Mouse (Mus musculus): ENCODE data around the gene Junb. TPM values are rescaled to one million over a fixed set of nuclear protein-coding genes. Genes with fewer than 3 reads are reported as not detected.
A peak's percentile ranks its signal among the peaks of the same experiment; 100 is the strongest.

Junb gene
- total and polyA plus RNA-seq, 2 experiments, result 12.3 to 29.5 TPM

DNA sequence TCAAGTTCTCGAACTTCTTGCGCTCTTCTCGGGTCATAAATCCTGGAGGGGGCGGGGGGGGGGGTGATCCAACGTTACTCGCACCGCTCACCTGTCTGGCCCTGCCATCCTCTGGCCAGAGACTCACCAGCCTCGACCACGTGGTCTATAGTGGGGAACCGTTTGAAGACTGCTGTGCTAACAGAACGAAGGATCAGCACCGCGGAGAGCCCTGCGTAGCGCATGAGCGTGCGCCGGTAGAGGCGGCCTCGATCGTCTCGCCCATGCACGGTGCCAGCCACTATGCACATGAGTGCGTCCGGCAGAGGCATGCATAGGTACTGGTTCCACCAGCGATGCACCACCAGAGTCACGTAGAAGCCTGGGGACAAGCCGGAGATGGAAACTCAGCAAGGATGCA is 32.7 kb upstream of the Junb start:
- 20% methylated on average over 28 of the region's 28 CpGs for WGBS
- H3K79me2 ChIP-seq (ENCODE audit: control insufficient read depth, insufficient read depth, low read length), result no peaks in the 10 kb centered on the region

DNA sequence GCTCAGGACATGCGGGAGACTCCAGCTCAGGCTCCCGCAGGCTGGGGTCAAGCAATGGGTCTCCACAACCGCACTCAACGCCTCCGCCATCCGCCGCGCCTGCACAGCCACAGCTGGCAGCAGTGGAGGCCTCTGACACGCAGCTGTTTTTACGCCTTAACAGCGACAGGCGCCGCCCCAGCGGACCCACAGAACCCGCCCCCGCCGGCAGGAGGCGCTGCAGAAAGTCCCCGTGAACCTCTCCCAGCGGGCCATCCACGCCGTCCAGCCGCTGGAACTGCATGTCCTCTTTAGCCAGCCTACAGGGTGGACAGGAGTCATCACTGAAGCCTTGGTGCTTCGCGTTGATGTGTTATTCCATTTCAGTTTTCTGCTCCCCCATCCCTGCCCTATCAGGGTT is 29.2 kb upstream of the Junb start:
- Histone ChIP-seq H3K9ac (ENCODE audit: low read depth, low read length) (no peak overlapping the region), H3K27ac (replicated peaks; ENCODE audit: insufficient read depth, low read depth, low read length) (no peak overlapping the region), H3K79me2 (ENCODE audit: control insufficient read depth, insufficient read depth, low read length) (no peaks in the 10 kb centered on the region), H3K27me3 (ENCODE audit: control insufficient read depth, insufficient read depth, low read length) (peaks cover 13% of the 10 kb centered on the region), H3K36me3 (ENCODE audit: control insufficient read depth, insufficient read depth, low read length) (no peaks in the 10 kb centered on the region), H3K4me1 (ENCODE audit: control insufficient read depth, insufficient read depth, low read length) (no peaks in the 10 kb centered on the region), H3K4me3 (ENCODE audit: insufficient read depth, low read depth, low read length) (no peak overlapping the region; the same call in 1 of the 2 replicates)
- DNase-seq (ENCODE audit: extremely low read depth, low read depth, low spot score), result no peak
- peak; percentile 66 for TF ChIP-seq CTCF (IDR thresholded peaks at IDR 0.05; ENCODE audit: low read depth, low read length)
- no peak for TF ChIP-seq POLR2A (IDR thresholded peaks at IDR 0.05; ENCODE audit: extremely low read depth, insufficient read depth, low read length)
- WGBS, result 35% methylated on average over 25 of the region's 25 CpGs

More for the DNA sequence above, 32.7 kb upstream of the Junb start:
- no peaks in the 10 kb centered on the region for H3K4me1 ChIP-seq (ENCODE audit: control insufficient read depth, insufficient read depth, low read length)
- no peaks in the 10 kb centered on the region for H3K36me3 ChIP-seq (ENCODE audit: control insufficient read depth, insufficient read depth, low read length)
- no peak for DNase-seq (ENCODE audit: extremely low read depth, low read depth, low spot score)
- H3K9ac ChIP-seq (ENCODE audit: low read depth, low read length), result no peak overlapping the region
- no peak overlapping the region for H3K4me3 ChIP-seq (ENCODE audit: insufficient read depth, low read depth, low read length)
- no peak overlapping the region for H3K27ac ChIP-seq (replicated peaks; ENCODE audit: insufficient read depth, low read depth, low read length)
- TF ChIP-seq CTCF (IDR thresholded peaks at IDR 0.05; ENCODE audit: low read depth, low read length) (no peak), POLR2A (IDR thresholded peaks at IDR 0.05; ENCODE audit: extremely low read depth, insufficient read depth, low read length) (no peak)
- H3K27me3 ChIP-seq (ENCODE audit: control insufficient read depth, insufficient read depth, low read length), result peaks cover 13% of the 10 kb centered on the region

DNA sequence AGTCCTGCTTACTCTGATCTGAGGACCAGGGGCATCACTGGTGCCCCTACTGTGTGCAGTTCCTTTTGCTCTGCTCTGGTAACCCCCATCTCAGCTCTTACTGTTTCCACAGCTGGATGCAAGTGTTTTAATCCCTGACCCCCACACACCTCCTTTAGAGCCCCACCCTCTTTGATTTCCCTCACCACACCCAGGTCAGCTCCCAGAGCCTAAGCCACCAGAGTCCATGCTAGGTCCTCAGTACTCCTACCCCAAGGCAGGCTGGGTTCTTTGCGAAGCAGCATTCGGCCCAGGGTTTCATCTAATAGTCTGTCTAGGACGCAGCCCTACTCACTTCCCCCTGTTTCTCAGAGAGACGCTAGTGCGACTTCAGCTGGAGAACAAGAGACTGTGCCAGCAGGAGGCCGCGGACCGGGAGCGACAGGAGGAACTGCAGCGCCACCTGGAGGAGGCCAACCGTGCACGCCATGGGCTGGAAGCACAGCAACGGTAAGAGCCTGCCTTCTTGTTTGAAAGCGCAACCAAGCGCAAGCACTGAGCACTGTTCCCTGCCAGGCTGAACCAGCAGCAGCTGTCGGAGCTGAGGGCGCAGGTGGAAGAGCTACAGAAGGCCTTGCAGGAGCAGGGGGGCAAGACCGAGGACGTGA is 19.3 kb upstream of the Junb start:
- peaks cover 3% of the 10 kb centered on the region; the same call in 1 of the 2 replicates for H3K36me3 ChIP-seq (ENCODE audit: control insufficient read depth, insufficient read depth, low read length)
- WGBS, result 29% methylated on average over 19 of the region's 19 CpGs
- no peak overlapping the region for H3K4me3 ChIP-seq (ENCODE audit: insufficient read depth, low read depth, low read length)
- H3K79me2 ChIP-seq (ENCODE audit: control insufficient read depth, insufficient read depth, low read length), result no peaks in the 10 kb centered on the region
- DNase-seq (ENCODE audit: extremely low read depth, low read depth, low spot score), result peak; percentile 56
- H3K27ac ChIP-seq (replicated peaks; ENCODE audit: insufficient read depth, low read depth, low read length), result no peak overlapping the region
- no peaks in the 10 kb centered on the region for H3K27me3 ChIP-seq (ENCODE audit: control insufficient read depth, insufficient read depth, low read length)
- no peaks in the 10 kb centered on the region; the same call in 1 of the 2 replicates for H3K4me1 ChIP-seq (ENCODE audit: control insufficient read depth, insufficient read depth, low read length)
- H3K9ac ChIP-seq (ENCODE audit: low read depth, low read length), result no peak overlapping the region
- TF ChIP-seq CTCF (IDR thresholded peaks at IDR 0.05; ENCODE audit: low read depth, low read length), result peak; percentile 98
- TF ChIP-seq POLR2A (IDR thresholded peaks at IDR 0.05; ENCODE audit: extremely low read depth, insufficient read depth, low read length), result no peak

DNA sequence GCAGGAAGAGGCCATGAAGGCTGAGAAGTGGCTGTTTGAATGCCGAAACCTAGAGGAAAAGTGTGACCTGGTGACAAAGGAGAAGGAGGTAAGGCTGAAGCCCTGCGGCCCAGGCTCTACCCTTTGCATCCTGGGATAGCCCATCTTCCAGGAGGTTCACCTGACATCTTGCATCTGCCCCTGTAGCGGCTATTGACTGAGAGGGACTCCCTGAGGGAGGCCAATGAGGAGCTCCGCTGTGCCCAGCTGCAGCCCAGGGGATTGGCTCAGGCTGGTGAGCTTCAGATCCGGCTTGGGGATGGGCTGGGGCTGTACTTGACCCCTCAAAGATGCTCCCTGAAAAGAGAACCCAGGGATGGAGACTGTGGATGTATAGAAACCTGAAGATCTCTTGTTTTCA is 18.5 kb upstream of the Junb start:
- H3K4me1 ChIP-seq (ENCODE audit: control insufficient read depth, insufficient read depth, low read length), result no peaks in the 10 kb centered on the region; the same call in 1 of the 2 replicates
- no peak overlapping the region for H3K27ac ChIP-seq (replicated peaks; ENCODE audit: insufficient read depth, low read depth, low read length)
- H3K36me3 ChIP-seq (ENCODE audit: control insufficient read depth, insufficient read depth, low read length), result peaks cover 3% of the 10 kb centered on the region; the same call in 1 of the 2 replicates
- no peak overlapping the region for H3K4me3 ChIP-seq (ENCODE audit: insufficient read depth, low read depth, low read length)
- H3K27me3 ChIP-seq (ENCODE audit: control insufficient read depth, insufficient read depth, low read length), result no peaks in the 10 kb centered on the region
- no peak for DNase-seq (ENCODE audit: extremely low read depth, low read depth, low spot score)
- no peak overlapping the region for H3K9ac ChIP-seq (ENCODE audit: low read depth, low read length)
- H3K79me2 ChIP-seq (ENCODE audit: control insufficient read depth, insufficient read depth, low read length), result no peaks in the 10 kb centered on the region
- TF ChIP-seq POLR2A (IDR thresholded peaks at IDR 0.05; ENCODE audit: extremely low read depth, insufficient read depth, low read length), result no peak
- no peak for TF ChIP-seq CTCF (IDR thresholded peaks at IDR 0.05; ENCODE audit: low read depth, low read length)
- 92% methylated on average over 5 of the region's 5 CpGs for WGBS

DNA sequence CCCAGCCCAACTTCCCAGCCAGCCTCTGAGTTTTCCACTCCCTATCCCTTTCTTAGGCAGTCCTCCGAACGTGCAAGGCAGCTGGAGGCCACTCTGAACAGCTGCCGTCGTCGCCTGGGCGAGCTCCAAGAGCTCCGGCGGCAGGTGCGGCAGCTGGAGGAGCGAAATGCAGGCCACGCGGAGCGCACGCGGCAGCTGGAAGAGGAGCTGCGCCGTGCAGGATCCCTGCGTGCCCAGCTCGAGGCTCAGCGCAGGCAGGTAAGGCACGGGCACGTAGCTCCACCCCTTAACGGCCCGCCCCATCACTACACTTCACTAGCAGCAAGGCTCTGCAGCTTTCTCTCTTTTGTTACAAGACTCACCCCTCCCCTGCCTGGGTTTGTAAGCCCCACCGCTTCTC is 17.2 kb upstream of the Junb start:
- no peak overlapping the region for H3K4me3 ChIP-seq (ENCODE audit: insufficient read depth, low read depth, low read length)
- peaks cover 3% of the 10 kb centered on the region; the same call in 1 of the 2 replicates for H3K4me1 ChIP-seq (ENCODE audit: control insufficient read depth, insufficient read depth, low read length)
- H3K79me2 ChIP-seq (ENCODE audit: control insufficient read depth, insufficient read depth, low read length), result no peaks in the 10 kb centered on the region
- no peaks in the 10 kb centered on the region for H3K27me3 ChIP-seq (ENCODE audit: control insufficient read depth, insufficient read depth, low read length)
- DNase-seq (ENCODE audit: extremely low read depth, low read depth, low spot score), result no peak
- TF ChIP-seq POLR2A (IDR thresholded peaks at IDR 0.05; ENCODE audit: extremely low read depth, insufficient read depth, low read length) (no peak), CTCF (IDR thresholded peaks at IDR 0.05; ENCODE audit: low read depth, low read length) (no peak)
- H3K9ac ChIP-seq (ENCODE audit: low read depth, low read length), result no peak overlapping the region
- H3K36me3 ChIP-seq (ENCODE audit: control insufficient read depth, insufficient read depth, low read length), result peaks cover 3% of the 10 kb centered on the region; the same call in 1 of the 2 replicates
- no peak overlapping the region for H3K27ac ChIP-seq (replicated peaks; ENCODE audit: insufficient read depth, low read depth, low read length)
- 81% methylated on average over 25 of the region's 25 CpGs for WGBS

DNA sequence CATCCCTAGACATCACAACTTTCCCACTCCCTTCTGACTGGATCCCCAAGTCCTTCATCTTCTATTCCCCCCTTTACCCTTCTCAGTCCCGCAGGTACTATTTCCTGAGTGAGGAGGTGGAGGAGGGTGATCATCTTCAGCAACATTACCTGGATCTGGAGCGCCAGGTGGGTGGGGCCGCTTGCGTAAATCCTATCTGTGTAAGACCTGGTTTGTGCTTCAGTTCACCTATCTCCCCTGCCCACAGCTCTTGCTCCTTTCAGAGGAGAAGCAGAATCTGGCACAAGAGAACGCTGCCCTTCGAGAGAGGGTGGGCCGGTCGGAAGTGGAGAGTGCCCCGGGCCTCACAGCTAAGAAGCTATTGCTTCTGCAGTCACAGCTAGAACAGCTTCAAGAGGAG is 15.9 kb upstream of the Junb start:
- H3K27me3 ChIP-seq (ENCODE audit: control insufficient read depth, insufficient read depth, low read length), result no peaks in the 10 kb centered on the region
- H3K27ac ChIP-seq (replicated peaks; ENCODE audit: insufficient read depth, low read depth, low read length), result no peak overlapping the region
- 94% methylated on average over 9 of the region's 9 CpGs for WGBS
- no peak overlapping the region for H3K9ac ChIP-seq (ENCODE audit: low read depth, low read length)
- H3K4me1 ChIP-seq (ENCODE audit: control insufficient read depth, insufficient read depth, low read length), result peaks cover 3% of the 10 kb centered on the region; the same call in 1 of the 2 replicates
- no peaks in the 10 kb centered on the region for H3K79me2 ChIP-seq (ENCODE audit: control insufficient read depth, insufficient read depth, low read length)
- no peak overlapping the region for H3K4me3 ChIP-seq (ENCODE audit: insufficient read depth, low read depth, low read length)
- H3K36me3 ChIP-seq (ENCODE audit: control insufficient read depth, insufficient read depth, low read length), result peaks cover 3% of the 10 kb centered on the region; the same call in 1 of the 2 replicates
- no peak for DNase-seq (ENCODE audit: extremely low read depth, low read depth, low spot score)
- no peak for TF ChIP-seq POLR2A (IDR thresholded peaks at IDR 0.05; ENCODE audit: extremely low read depth, insufficient read depth, low read length)

Data from liver, adult 2 months (tissue).